Mouse (Mus musculus) neural tube, embryonic 15.5 days (tissue): ENCODE data around the gene Meiob. TPM values are rescaled to one million over a fixed set of nuclear protein-coding genes. Genes with fewer than 3 reads are reported as not detected.

ENCODE experiments used
- ATAC-seq: fragments of 200-750 bp; cut with Nextera tagmentation; 2 replicates; pipeline ENCODE4 v1.8.0; 2017; ENCODE audit warnings: mild to moderate bottlenecking, moderate TSS enrichment, moderate library complexity; ENCODE audit not compliant: low FRiP score
- H3K27ac ChIP-seq: fragments of 300-500 bp; sonication (generic); replicated peaks from 2 replicates; pipeline ENCODE4 v1.5.1; 2015; ENCODE audit warnings: mild to moderate bottlenecking, inconsistent platforms
- H3K27me3 ChIP-seq: fragments of 300-500 bp; sonication (generic); replicated peaks from 2 replicates; pipeline ENCODE4 v1.6.1; 2015; ENCODE audit warnings: inconsistent platforms
- H3K36me3 ChIP-seq: fragments of 300-500 bp; sonication (generic); 2 replicates; pipeline ENCODE4 v1.6.1; 2015; ENCODE audit warnings: inconsistent platforms
- H3K4me1 ChIP-seq: fragments of 300-500 bp; sonication (generic); 2 replicates; pipeline ENCODE4 v1.6.1; 2015; ENCODE audit warnings: inconsistent platforms
- H3K4me2 ChIP-seq: fragments of 300-500 bp; sonication (generic); 2 replicates; pipeline ENCODE4 v1.6.1; 2015; ENCODE audit warnings: inconsistent platforms, mild to moderate bottlenecking, moderate library complexity
- H3K4me3 ChIP-seq: fragments of 300-500 bp; sonication (generic); replicated peaks from 2 replicates; pipeline ENCODE4 v1.5.1; 2015; ENCODE audit warnings: mild to moderate bottlenecking, inconsistent platforms
- H3K9ac ChIP-seq: fragments of 300-500 bp; sonication (generic); replicated peaks from 2 replicates; pipeline ENCODE4 v1.6.1; 2015; ENCODE audit warnings: mild to moderate bottlenecking, inconsistent platforms
- H3K9me3 ChIP-seq: fragments of 300-500 bp; sonication (generic); replicated peaks from 2 replicates; pipeline ENCODE4 v1.6.1; 2016; ENCODE audit warnings: inconsistent platforms
- WGBS: fragments of 180-500 bp; shearing (Covaris S2); methylation state at CpG from one replicate; pipeline ENCODE4 v1.1.7; 2015; ENCODE audit warnings: mixed read lengths; 5-methylcytosine and 5-hydroxymethylcytosine counted together
- polyA plus RNA-seq: library from polyadenylated mRNA; unstranded; fragments of >200 nt; fragmentation: Nextera tagmentation; extraction: Ambion mirVana; gene quantifications from 2 replicates; pipeline ENCODE4 v1.2.1, GENCODE M21; 2015

Meiob gene
- polyA plus RNA-seq, 1 experiment from 2014 or later, result not detected

GRCm38 (mm10) chr17:24839842-24840241 is 35.8 kb downstream of the Meiob start, which contains the start of gene Hagh:
Hagh (plus strand) TSS chr17:24840143.
- no peak within 1 kb of the TSS for H3K27ac ChIP-seq
- no peak for ATAC-seq
- WGBS, result 72% methylated on average over 8 of the region's 8 CpGs

GRCm38 (mm10) chr17:24840341-24840740 is 36.3 kb downstream of the Meiob start:
- ATAC-seq, result no peak
- 69% methylated on average over 5 of the region's 5 CpGs for WGBS
- H3K27ac ChIP-seq, result no peak overlapping the region

More at GRCm38 (mm10) chr17:24839842-24840241, 35.8 kb downstream of the Meiob start, which contains the start of gene Hagh:
- no peak within 1 kb of the TSS for H3K9ac ChIP-seq
- no peaks in the 10 kb centered on the region for H3K36me3 ChIP-seq
- H3K27me3 ChIP-seq, result peaks cover 36% of the 10 kb centered on the region
- H3K4me2 ChIP-seq, result no peak within 1 kb of the TSS
- no peaks in the 10 kb centered on the region for H3K4me1 ChIP-seq
- no peaks in the 10 kb centered on the region for H3K9me3 ChIP-seq
- H3K4me3 ChIP-seq, result no peak within 1 kb of the TSS

GRCm38 (mm10) chr17:24841133-24841532 is 37.0 kb downstream of the Meiob start:
- Histone ChIP-seq H3K27me3 (peaks cover 33% of the 10 kb centered on the region), H3K36me3 (no peaks in the 10 kb centered on the region), H3K9ac (no peak overlapping the region), H3K27ac (no peak overlapping the region), H3K4me3 (no peak overlapping the region), H3K4me1 (no peaks in the 10 kb centered on the region), H3K9me3 (no peaks in the 10 kb centered on the region), H3K4me2 (no peak overlapping the region)
- ATAC-seq, result no peak
- 54% methylated on average over 4 of the region's 4 CpGs for WGBS

More at GRCm38 (mm10) chr17:24840341-24840740, 36.3 kb downstream of the Meiob start:
- H3K4me1 ChIP-seq, result no peaks in the 10 kb centered on the region
- no peak overlapping the region for H3K4me3 ChIP-seq
- H3K9ac ChIP-seq, result no peak overlapping the region
- no peak overlapping the region for H3K4me2 ChIP-seq
- no peaks in the 10 kb centered on the region for H3K9me3 ChIP-seq
- H3K36me3 ChIP-seq, result no peaks in the 10 kb centered on the region
- H3K27me3 ChIP-seq, result peaks cover 36% of the 10 kb centered on the region

GRCm38 (mm10) chr17:24842631-24843030 is 38.5 kb downstream of the Meiob start:
- Histone ChIP-seq H3K27ac (no peak overlapping the region), H3K9ac (no peak overlapping the region), H3K4me1 (no peaks in the 10 kb centered on the region), H3K4me2 (no peak overlapping the region), H3K27me3 (peaks cover 27% of the 10 kb centered on the region), H3K9me3 (no peaks in the 10 kb centered on the region), H3K36me3 (no peaks in the 10 kb centered on the region), H3K4me3 (no peak overlapping the region)
- 64% methylated on average over 2 of the region's 2 CpGs for WGBS
- no peak for ATAC-seq

- Histone ChIP-seq H3K36me3 (no peaks in the 10 kb centered on the region), H3K4me2 (no peak overlapping the region), H3K9me3 (no peaks in the 10 kb centered on the region), H3K4me3 (no peak overlapping the region), H3K27me3 (peaks cover 27% of the 10 kb centered on the region), H3K4me1 (peaks cover 10% of the 10 kb centered on the region), H3K27ac (no peak overlapping the region), H3K9ac (no peak overlapping the region)
- no peak for ATAC-seq
- WGBS, result 40% methylated on average over 9 of the region's 9 CpGs
These were observed 40.4 kb downstream of the Meiob start for GRCm38 (mm10) chr17:24844525-24844924.

GRCm38 (mm10) chr17:24847386-24847785 is 43.3 kb downstream of the Meiob start:
- H3K4me3 ChIP-seq, result no peak overlapping the region
- H3K9me3 ChIP-seq, result no peaks in the 10 kb centered on the region
- H3K27me3 ChIP-seq, result peaks cover 11% of the 10 kb centered on the region
- no peak overlapping the region for H3K4me2 ChIP-seq
- H3K27ac ChIP-seq, result no peak overlapping the region
- 100% methylated on average over 1 of the region's 1 CpGs for WGBS
- ATAC-seq, result no peak
- peaks cover 23% of the 10 kb centered on the region for H3K4me1 ChIP-seq
- no peaks in the 10 kb centered on the region for H3K36me3 ChIP-seq
- H3K9ac ChIP-seq, result no peak overlapping the region

GRCm38 (mm10) chr17:24848600-24849031 is 44.5 kb downstream of the Meiob start:
- H3K4me1 ChIP-seq, result peaks cover 23% of the 10 kb centered on the region
- no peaks in the 10 kb centered on the region for H3K9me3 ChIP-seq
- peaks cover 5% of the 10 kb centered on the region; the same call in 1 of the 2 replicates for H3K27me3 ChIP-seq
- peak overlapping the region; percentile 93 for H3K4me2 ChIP-seq
- H3K4me3 ChIP-seq, result peak overlapping the region; percentile 12; the same call in 1 of the 2 replicates
- H3K36me3 ChIP-seq, result peaks cover 5% of the 10 kb centered on the region
- no peak for ATAC-seq
- H3K27ac ChIP-seq, result no peak overlapping the region
- no peak overlapping the region for H3K9ac ChIP-seq

GRCm38 (mm10) chr17:24849733-24850064 is 45.6 kb downstream of the Meiob start:
- H3K27me3 ChIP-seq, result no peaks in the 10 kb centered on the region; the same call in 1 of the 2 replicates
- H3K9me3 ChIP-seq, result no peaks in the 10 kb centered on the region
- WGBS, result 0% methylated on average over 21 of the region's 21 CpGs
- peaks cover 9% of the 10 kb centered on the region for H3K36me3 ChIP-seq
- peak; percentile 79 for ATAC-seq
- H3K9ac ChIP-seq, result peak overlapping the region; percentile 77
- H3K4me2 ChIP-seq, result peak overlapping the region; percentile 93
- H3K27ac ChIP-seq, result peak overlapping the region; percentile 98
- H3K4me1 ChIP-seq, result peaks cover 23% of the 10 kb centered on the region
- H3K4me3 ChIP-seq, result peak overlapping the region; percentile 98

GRCm38 (mm10) chr17:24850065-24850772 is 46.1 kb downstream of the Meiob start, which contains the start of gene Fahd1:
Fahd1 (minus strand) TSS chr17:24850364.
- peak within 1 kb of the TSS; percentile 77 for H3K9ac ChIP-seq
- peaks cover 23% of the 10 kb centered on the region for H3K4me1 ChIP-seq
- ATAC-seq, result peak; percentile 100
- peaks cover 12% of the 10 kb centered on the region for H3K36me3 ChIP-seq
- peak within 1 kb of the TSS; percentile 93 for H3K4me2 ChIP-seq
- H3K9me3 ChIP-seq, result no peaks in the 10 kb centered on the region
- H3K4me3 ChIP-seq, result peak within 1 kb of the TSS; percentile 98
- H3K27me3 ChIP-seq, result no peaks in the 10 kb centered on the region; the same call in 1 of the 2 replicates
- 1% methylated on average over 58 of the region's 58 CpGs for WGBS
- H3K27ac ChIP-seq, result peak within 1 kb of the TSS; percentile 98

GRCm38 (mm10) chr17:24850773-24851127 is 46.7 kb downstream of the Meiob start:
- Histone ChIP-seq H3K4me1 (peaks cover 23% of the 10 kb centered on the region), H3K27ac (peak overlapping the region; percentile 98), H3K9ac (peak overlapping the region; percentile 70), H3K36me3 (peaks cover 15% of the 10 kb centered on the region), H3K27me3 (no peaks in the 10 kb centered on the region; the same call in 1 of the 2 replicates), H3K4me2 (peak overlapping the region; percentile 93), H3K9me3 (no peaks in the 10 kb centered on the region), H3K4me3 (peak overlapping the region; percentile 98)
- ATAC-seq, result no peak
- 2% methylated on average over 20 of the region's 20 CpGs for WGBS

- Histone ChIP-seq H3K9me3 (no peaks in the 10 kb centered on the region), H3K27ac (no peak overlapping the region), H3K36me3 (peaks cover 23% of the 10 kb centered on the region), H3K27me3 (no peaks in the 10 kb centered on the region; the same call in 1 of the 2 replicates), H3K4me1 (peaks cover 23% of the 10 kb centered on the region), H3K4me2 (peak overlapping the region; percentile 93), H3K4me3 (peak overlapping the region; percentile 98), H3K9ac (peak overlapping the region; percentile 70)
- no peak for ATAC-seq
- 85% methylated on average over 10 of the region's 10 CpGs for WGBS
These were observed 47.5 kb downstream of the Meiob start for GRCm38 (mm10) chr17:24851381-24852125.
